Mouse (Mus musculus) heart, postnatal 10 days (tissue): ENCODE results near the gene Ciart. TPM values are rescaled to one million over a fixed set of nuclear protein-coding genes. Genes with fewer than 3 reads are reported as not detected.
"Not testable (repeated sequence)": the region's sequence is repeated elsewhere in the genome, so short reads cannot be mapped to it uniquely, and the experiment has no call there.

Source experiments
- DNase-seq, 2 experiments: peaks; one replicate each; pipeline ENCODE4 v3.0.0; 2021
- intact Hi-C: fragments of 180-260 bp; cut with DNase I; formaldehyde crosslinking; loops from one replicate; pipeline ENCODE4 v1.15.1; 2025
- total RNA-seq, 2 experiments: library from RNA; stranded (reverse); gene quantifications; 2 replicates each; pipeline ENCODE4 v1.2.3; 2021

The Ciart gene
- total RNA-seq, 2 experiments from 2014 or later = 2.2 to 2.9 TPM

GRCm38 (mm10) chr3:95870976-95871375 is 11.1 kb downstream of the Ciart start:
- intact Hi-C loops = no loop called here
- DNase-seq = no peak

GRCm38 (mm10) chr3:95867408-95867807 is 14.6 kb downstream of the Ciart start:
- DNase-seq = no peak
- intact Hi-C loops = no loop called here

DNA sequence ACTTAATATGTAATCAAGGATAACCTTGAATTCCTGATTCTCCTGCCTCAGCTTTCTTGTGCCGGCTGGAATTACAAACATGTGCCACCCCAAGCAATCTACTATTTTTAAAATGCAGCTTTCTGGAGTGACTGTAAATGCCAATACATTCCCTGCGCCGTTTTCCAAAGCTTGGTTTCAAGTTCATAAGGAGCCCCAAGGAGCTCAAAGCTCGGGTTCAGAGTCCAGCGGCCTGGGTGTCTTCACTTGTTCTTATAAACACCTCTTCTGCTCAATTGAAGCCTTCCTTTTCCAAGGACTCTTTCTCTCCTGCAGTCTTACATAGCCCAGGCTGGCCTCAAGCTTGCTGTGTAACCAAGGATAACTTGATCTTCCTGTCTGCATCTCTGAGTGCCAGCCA is 16.0 kb downstream of the Ciart start:
- intact Hi-C loops = no loop called here

GRCm38 (mm10) chr3:95865571-95865970 is 16.5 kb downstream of the Ciart start:
- no peak for DNase-seq
- intact Hi-C loops = no loop called here

More for the DNA sequence above, 16.0 kb downstream of the Ciart start:
- no peak for DNase-seq

DNA sequence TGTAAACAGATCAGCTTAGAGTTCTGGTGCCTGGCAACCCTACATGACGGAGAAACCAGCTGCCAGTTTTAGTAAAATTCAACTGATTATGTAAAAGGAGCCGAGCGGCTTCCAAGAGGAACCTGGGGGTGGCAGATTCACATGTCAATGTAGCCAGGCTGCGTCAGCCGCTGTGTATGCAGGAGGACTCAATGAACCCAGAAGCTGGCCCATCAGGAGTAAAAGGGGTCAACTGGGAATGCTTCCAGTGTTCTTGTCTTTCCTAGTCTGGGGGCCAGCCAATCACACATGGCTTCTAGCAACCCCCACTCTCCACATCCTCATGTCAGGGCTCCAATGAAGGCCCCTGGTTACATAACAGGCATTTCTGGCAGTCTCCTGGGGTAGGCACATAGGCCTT is 17.0 kb downstream of the Ciart start:
- DNase-seq = peak; percentile 20 to 41
- intact Hi-C loops = no loop called here

DNA sequence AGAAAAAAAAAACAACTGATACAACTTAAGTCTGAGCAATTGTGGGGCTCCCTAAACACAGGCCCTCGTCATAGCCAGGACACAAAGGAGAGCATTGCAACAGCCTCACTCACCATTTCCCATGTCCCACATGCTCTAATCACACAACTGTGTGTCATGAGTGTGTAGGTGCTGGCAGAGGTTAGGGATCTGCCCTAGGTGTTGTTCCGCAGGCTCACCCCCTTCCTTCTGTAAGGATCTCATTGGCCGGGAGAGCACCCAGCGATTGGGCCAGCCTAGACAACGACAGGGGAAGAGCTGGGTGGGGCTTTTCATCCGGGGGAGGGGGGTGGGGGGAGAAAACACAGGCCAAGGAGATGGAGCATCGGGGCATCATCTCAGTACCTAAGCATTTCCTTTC is 18.5 kb downstream of the Ciart start:
- intact Hi-C loops = loop anchor here (2.0 kb wide), 1 partner anchor 189 kb away; no protein-coding TSS in a partner anchor

DNA sequence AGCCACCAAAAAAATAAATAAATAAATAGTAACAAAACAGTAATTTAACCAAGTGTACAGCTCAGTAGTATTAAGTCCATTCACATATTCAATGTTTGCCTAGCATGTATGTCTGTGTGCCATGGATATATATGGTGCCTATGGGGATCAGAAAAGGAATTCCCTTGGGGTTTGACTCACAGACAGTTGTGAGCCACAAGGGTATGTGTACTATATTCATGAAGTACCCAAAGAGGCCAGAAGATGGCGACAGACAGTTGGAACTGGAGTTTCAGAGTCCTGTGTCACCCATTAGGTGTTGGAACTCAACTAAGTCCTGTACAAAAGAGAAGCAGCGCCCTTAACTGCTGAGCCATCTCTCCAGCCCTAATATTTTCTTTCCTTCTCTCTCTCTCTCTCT is 20.3 kb downstream of the Ciart start:
- intact Hi-C loops = loop anchor here (1.0 to 2.0 kb wide), 4 partner anchors 21 to 191 kb away; partner anchors contain the start of gene Ciart

More for the DNA sequence above, 18.5 kb downstream of the Ciart start:
- DNase-seq = no peak

DNA sequence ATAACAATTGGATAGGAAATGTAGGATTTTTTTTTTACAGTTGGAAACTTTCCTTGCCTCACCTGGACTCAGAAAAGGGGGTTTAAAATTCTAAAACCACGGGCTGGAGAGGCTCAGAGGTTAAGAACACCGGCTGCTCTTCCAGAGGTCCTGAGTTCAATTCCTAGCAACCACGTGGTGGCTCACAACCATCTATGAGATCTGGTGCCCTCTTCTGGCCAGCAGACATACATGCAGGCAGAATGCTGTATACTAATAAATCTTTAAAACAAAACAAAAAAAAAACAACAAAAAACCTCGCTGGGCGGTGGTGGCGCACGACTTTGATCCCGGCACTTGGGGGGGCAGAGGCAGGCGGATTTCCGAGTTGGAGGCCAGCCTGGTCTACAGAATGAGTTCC is 20.8 kb downstream of the Ciart start:
- intact Hi-C loops = loop anchor here (2.0 kb wide), 1 partner anchor 100 kb away; no protein-coding TSS in a partner anchor
- peak in 1 of 2 experiments; percentile 34 for DNase-seq

More for the DNA sequence above, 20.3 kb downstream of the Ciart start:
- peak; percentile 89 to 94 for DNase-seq

DNA sequence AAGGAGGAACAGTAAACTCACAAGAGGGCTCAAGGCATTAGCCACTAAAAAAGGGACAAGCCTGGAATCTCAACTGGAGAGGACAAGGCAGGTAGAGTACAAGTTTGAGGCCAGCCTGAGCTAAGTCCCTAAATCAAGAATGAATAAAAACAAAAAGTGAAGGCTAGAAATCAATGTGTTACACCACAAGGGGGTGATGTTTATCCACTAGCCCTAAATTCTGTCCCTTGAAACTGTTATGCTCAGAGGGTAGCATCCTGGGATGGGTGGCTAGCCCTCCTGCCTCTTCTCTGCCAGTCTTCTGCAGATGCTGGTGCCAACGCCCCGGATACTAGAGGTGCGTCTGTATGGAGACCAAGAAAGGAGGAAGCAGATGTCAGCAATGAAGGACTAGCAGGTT is 21.7 kb downstream of the Ciart start:
- DNase-seq = no peak
- intact Hi-C loops = loop anchor here (2.0 kb wide), 1 partner anchor 100 kb away; no protein-coding TSS in a partner anchor

DNA sequence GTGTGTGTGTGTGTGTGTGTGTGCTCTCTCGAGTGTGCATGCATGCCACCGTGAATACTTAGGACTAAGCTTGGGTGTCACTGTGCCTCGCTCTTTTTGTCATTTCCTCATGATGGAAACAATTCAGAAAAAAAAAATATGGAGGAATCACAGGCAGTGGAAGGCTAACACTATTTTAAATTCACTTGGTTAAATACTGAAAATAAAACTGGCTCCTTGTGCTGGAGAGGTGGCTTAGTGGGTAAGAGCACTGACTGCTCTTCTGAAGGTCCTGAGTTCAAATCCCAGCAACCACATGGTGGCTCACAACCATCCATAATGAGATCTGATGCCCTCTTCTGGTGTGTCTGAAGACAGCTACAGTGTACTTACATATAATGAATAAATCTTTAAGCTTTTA is 23.8 kb downstream of the Ciart start:
- DNase-seq, intact Hi-C loops: not testable (repeated sequence)

- DNase-seq, intact Hi-C loops: not testable (repeated sequence)
These were observed 25.0 kb downstream of the Ciart start for GRCm38 (mm10) chr3:95857050-95857449.

- intact Hi-C loops = no loop called here
- DNase-seq = no peak
These were observed 25.9 kb downstream of the Ciart start for GRCm38 (mm10) chr3:95856115-95856514.

DNA sequence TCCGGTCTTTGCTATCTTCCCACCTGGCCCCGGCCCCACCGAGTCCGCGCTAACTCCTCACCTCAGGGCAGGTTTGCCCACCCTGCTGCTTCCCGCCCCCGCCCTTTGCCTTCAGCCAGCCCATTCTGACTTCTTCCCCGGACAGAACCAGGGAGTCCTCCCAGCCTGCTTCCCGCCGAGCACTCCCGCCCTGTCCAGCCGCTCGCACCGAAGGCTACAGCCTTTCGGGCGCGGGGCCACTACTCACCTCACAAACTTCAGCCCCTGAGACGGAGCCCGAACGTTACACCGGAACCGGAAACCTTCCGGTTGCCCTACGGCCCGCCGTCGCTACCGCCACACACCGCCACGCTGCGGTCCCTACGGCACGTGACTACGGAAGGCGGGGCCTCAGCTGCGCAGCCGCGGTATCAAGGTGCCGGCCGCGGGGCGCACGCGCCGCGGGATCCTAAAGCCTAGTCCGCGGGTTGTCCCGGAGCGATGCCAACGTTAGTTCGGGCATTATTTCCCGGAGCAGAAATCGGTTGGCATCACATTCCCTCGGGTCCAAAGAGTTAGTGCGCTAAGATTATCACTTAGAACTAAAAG is 26.5 kb downstream of the Ciart start, which contains the start of gene Prpf3:
Gene Prpf3, minus strand, starts transcription at position 384 of the 588 bp plus-strand sequence.
- intact Hi-C loops = no loop called here

DNA sequence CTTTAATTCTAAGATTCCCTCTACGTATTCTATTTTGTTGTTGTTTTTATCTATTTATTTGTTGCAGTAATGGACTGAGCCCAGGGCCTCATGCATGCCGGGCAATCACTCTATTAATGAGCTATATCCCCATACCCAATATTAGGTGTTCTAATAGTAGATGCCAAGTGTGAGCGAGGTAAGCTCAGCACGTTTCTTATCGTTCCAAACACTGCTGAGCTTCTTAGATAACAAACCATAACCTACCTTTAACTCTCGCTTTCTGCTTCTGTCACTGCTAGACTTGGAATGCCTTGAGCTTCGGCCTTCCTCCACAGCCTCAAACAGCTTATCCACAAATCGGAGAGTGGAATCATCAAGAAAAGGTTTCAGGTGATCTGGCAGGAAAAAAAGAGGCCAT is 30.7 kb downstream of the Ciart start:
- no peak for DNase-seq
- intact Hi-C loops = no loop called here

More for the DNA sequence above, 26.5 kb downstream of the Ciart start, which contains the start of gene Prpf3:
- peak; percentile 97 for DNase-seq

DNA sequence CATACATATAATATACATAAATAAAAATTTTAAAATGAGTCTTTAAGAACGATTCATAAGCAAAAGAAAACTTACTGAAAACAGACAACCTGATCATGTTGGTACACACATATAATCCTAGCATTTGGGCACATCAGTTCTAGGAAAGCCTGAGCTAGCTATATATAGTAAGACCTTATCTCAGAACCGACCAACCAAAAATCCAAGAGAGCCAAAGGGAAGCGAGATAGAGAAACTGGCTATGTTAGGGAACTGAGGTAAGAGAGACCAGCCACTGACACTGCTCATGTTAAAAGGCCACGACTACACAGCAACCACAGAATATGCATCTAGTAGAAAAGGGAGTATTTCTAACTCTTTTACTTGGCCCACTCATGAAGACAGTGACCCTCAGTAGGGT is 31.4 kb downstream of the Ciart start:
- intact Hi-C loops = no loop called here
- peak in 1 of 2 experiments; percentile 20 for DNase-seq

- DNase-seq = no peak
- intact Hi-C loops = no loop called here
These were observed 39.4 kb downstream of the Ciart start for GRCm38 (mm10) chr3:95842503-95843214.

GRCm38 (mm10) chr3:95839250-95839649 is 42.8 kb downstream of the Ciart start:
- intact Hi-C loops = loop anchor here (10.0 kb wide), 1 partner anchor 494 kb away; no protein-coding TSS in a partner anchor
- no peak for DNase-seq

DNA sequence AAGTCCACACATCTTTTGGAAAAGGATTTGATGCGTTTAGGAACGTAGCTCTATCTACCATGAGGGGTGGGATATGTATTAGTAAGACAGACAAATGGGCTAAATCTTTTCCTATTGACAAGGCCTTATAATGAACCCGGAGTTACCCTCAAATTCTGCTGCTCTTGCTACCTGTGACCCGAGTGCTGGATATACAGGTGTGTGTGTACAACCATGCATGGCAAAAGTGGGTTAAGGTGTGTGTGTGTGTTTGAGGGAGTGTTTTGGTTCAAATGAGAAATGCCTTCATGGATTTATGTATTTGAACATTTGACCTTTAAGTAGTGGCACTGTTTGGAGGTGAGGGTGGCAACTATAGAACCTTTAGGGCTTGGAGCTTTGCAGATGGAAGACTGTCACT is 53.0 kb downstream of the Ciart start:
- no peak for DNase-seq
- intact Hi-C loops = no loop called here
